Mouse (Mus musculus): ENCODE data around the gene Ngp. TPM values are rescaled to one million over a fixed set of nuclear protein-coding genes. Genes with fewer than 3 reads are reported as not detected.
A peak's percentile ranks its signal among the peaks of the same experiment; 100 is the strongest.
"Not testable (repeated sequence)": the region's sequence is repeated elsewhere in the genome, so short reads cannot be mapped to it uniquely, and the experiment has no call there.

Gene Ngp
- under 1 TPM in 1 of 2 experiments, not detected in 1; 0.63 TPM for total RNA-seq (2021)
- long read RNA-seq, experiment 1, result 0 reads
- long read RNA-seq, experiment 2, result 0 reads

DNA sequence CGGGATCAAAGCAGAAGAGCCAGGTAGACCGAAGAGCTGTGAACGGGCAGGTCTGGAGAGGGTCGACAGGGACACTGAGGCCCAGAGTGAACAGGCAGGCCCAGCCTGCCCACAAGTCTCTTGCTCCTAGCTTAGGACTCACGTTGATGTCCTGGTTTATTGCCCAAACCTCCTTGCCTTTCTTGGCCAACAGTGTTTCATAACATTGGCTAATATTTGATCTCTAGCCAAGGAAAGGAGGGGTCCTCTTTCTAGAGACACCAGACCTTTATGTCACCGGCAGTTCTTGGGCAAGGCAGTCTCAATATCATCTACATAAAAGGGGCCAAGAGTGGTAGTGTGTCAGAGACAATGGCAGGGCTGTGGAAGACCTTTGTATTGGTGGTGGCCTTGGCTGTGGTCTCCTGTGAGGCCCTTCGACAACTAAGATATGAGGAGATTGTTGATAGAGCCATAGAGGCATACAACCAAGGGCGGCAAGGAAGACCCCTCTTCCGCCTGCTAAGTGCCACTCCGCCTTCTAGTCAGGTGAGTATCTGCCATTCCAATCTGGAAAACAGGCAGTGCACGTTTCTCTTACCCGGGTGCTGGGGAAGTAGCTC lies at the start of gene Ngp:
Gene Ngp, plus strand, starts transcription at position 237 of the 602 bp plus-strand sequence.
- intact Hi-C loops (cut with DNase I), result loop anchor here (10.0 kb wide), 1 partner anchor 445 kb away; no protein-coding TSS in a partner anchor
- no peak for DNase-seq (ENCODE audit: low spot score in 2 of 2)

DNA sequence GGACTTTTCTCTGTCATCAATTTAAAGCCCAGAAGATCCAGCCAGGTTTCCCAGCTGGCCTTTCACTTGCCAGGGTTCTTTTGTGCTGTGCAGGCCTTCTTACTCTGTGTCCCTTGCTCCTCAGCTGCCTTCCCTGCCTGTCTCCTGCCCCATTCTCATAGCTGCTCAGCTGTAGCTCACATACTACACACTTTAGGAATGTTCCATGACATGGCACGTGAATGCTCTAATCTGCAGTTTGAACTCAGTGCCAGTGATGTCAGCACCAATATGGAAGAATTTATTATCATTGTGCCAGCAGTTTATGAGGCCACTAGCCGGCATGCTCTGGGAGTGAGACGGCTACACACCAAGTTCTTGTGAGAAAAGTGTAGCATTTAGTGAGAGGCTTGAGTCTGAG lies 49.7 kb upstream of the Ngp start:
- intact Hi-C loops (cut with DNase I), result no loop called here
- no peak for DNase-seq (ENCODE audit: low spot score in 2 of 2)

DNA sequence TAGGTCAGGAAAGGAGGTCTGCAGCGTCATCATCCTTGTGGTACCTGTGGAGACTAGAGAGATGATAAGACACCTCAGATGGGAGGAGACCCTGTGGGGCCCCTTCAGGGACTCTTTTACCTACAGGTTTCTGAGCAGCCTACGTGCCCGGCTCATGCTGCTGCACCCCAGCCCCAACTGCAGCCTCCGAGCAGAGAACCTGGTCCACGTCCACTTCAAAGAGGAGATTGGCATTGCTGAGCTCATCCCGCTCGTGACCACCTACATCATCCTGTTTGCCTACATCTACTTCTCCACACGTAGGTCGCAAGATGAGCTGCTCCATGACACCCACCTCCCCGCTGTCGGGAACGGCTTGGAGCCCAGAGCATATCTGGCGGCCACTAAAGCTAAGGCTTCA lies 45.7 kb upstream of the Ngp start:
- intact Hi-C loops (cut with DNase I), result no loop called here
- DNase-seq (ENCODE audit: low spot score in 2 of 2), result no peak

- intact Hi-C loops (cut with DNase I), result no loop called here
- DNase-seq (ENCODE audit: low spot score in 2 of 2), result no peak
Measured at GRCm38 (mm10) chr9:110375668-110376067, 43.9 kb upstream of the Ngp start.

- DNase-seq (ENCODE audit: low spot score in 2 of 2), result peak in 1 of 2 experiments; percentile 49
- intact Hi-C loops (cut with DNase I), result not testable (repeated sequence)
Measured at GRCm38 (mm10) chr9:110377655-110378054, 41.9 kb upstream of the Ngp start.

- DNase-seq (ENCODE audit: low spot score in 2 of 2), result no peak
- intact Hi-C loops (cut with DNase I), result no loop called here
Measured at GRCm38 (mm10) chr9:110379361-110379760, 40.2 kb upstream of the Ngp start.

- intact Hi-C loops (cut with DNase I), result no loop called here
- no peak for DNase-seq (ENCODE audit: low spot score in 2 of 2)
Measured at GRCm38 (mm10) chr9:110380662-110381061, 38.9 kb upstream of the Ngp start.

DNA sequence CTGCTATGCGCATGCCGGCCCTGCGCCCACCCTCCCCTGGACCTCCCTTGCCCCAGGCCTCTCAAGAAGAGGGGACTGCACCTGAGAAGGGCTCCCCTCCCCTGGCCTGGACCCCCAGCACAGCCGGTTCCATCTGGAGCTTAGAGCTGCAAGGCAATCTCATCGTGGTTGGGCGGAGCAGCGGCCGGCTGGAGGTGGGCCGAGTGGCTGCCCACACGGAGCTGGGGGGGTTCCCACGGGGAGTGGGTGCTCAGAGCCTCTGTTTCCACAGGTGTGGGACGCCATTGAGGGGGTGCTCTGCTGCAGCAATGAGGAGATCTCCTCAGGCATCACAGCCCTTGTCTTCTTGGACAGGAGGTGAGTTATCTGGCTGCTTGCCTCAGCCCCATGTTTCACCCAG lies 38.3 kb upstream of the Ngp start:
- DNase-seq (ENCODE audit: low spot score in 2 of 2), result no peak
- intact Hi-C loops (cut with DNase I), result no loop called here

GRCm38 (mm10) chr9:110384369-110384929 lies 35.1 kb upstream of the Ngp start:
- intact Hi-C loops (cut with DNase I), result no loop called here
- no peak for DNase-seq (ENCODE audit: low spot score in 2 of 2)

DNA sequence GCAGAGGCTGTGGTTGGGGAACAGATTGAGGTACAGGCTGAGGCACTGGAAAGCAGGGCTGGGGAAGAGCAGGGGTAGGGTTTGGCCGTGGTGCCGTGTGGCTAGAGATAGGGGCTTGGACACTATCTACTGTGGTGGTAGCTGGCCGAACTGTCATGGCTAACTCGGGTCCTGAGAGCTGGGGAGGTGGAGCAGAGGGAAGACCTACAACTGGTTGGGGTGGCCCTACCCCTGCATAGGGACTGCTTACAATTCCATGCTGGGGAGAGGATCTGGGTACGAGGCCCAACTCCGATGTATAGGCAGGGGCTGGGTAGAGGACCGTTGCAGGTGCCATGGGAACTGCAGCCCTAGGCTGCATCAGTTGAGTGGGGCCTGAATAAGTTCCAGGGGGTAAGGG lies 31.5 kb upstream of the Ngp start:
- intact Hi-C loops (cut with DNase I), result no loop called here
- no peak for DNase-seq (ENCODE audit: low spot score in 2 of 2)

GRCm38 (mm10) chr9:110390843-110391242 lies 28.7 kb upstream of the Ngp start:
- no peak for DNase-seq (ENCODE audit: low spot score in 2 of 2)
- intact Hi-C loops (cut with DNase I), result no loop called here

DNA sequence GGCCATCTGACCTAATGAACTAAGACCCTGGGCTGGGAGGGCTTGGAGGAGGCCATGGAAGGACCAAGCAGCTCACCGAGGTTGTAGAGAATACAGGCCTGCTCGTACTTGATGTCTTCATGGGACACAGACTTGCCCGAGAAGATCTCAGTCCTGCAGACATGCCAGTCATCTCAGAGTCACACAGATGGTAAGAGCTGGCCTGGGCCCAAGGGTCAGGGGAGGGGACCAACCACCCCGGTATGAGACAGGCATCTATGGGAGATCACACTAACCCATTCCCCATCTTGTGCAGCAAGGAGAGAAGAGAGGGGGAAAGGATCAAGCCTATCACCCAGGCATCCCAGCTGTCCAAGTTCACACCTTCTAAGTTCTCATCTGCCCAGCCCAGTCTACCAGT lies 26.3 kb upstream of the Ngp start:
- intact Hi-C loops (cut with DNase I), result no loop called here
- DNase-seq (ENCODE audit: low spot score in 2 of 2), result no peak

DNA sequence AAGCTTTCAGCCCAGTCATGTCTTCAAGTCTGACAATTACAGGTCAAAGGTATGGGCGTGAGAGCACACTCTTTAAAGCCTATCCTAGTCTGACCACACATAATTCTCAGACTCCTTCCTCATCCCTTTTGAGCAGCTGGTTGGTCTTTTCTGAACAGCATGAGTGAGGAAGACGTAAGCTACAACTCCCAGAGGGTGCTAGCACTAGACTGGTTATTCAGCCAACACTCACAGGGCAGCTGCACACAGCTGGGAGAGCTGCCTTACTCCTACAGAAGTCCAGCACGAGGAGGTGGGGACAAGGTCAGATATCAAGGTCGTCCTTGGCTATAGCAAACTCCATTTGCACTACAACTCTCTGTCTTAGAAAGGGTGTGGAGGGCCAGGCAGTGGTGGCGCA lies 18.9 kb upstream of the Ngp start:
- intact Hi-C loops (cut with DNase I), result no loop called here
- no peak for DNase-seq (ENCODE audit: low spot score in 2 of 2)

DNA sequence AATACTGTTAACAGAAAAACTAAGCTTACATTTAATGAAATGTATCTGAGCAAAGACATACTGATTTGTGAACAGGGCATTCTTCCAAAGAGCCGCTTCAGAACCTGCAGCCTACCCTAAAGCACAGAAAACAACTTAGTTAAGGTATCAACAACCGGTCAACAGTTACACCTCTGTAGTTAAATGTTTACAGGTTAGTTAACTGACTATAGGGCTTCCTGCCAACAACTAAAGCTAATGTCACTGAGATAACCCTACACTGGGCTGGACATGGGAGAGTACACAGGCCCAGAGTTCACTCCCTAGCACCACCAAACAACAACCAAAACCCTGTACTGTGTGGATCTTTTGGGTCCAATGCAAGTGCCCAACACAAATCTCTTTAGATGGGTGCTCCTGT lies 16.8 kb upstream of the Ngp start:
- DNase-seq (ENCODE audit: low spot score in 2 of 2), result no peak

DNA sequence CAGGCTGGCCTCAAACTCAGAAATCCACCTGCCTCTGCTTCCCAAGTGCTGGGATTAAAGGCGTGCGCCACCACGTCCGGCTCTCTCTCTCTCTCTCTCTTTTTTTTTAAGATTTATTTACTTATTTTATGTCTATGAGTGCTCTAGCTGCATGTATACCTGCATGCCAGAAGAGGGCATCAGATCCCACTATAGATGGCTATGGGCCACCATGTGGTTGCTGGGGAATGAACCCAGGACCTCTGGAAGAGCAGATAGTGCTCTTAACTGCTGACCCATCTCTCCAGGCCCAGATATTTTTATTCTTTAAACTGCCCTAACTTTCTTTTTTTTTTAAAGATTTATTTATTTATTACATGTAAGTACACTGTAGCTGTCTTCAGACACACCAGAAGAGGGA lies 16.3 kb upstream of the Ngp start:
- DNase-seq (ENCODE audit: low spot score in 2 of 2); intact Hi-C loops (cut with DNase I): not testable (repeated sequence)

More for the DNA sequence above, 16.8 kb upstream of the Ngp start:
- intact Hi-C loops (cut with DNase I), result no loop called here

GRCm38 (mm10) chr9:110407311-110408098 lies 12.0 kb upstream of the Ngp start:
- intact Hi-C loops (cut with DNase I), result no loop called here
- DNase-seq (ENCODE audit: low spot score in 2 of 2), result no peak

- DNase-seq (ENCODE audit: low spot score in 2 of 2), result peak; percentile 95 to 96
- intact Hi-C loops (cut with DNase I), result no loop called here
Measured at GRCm38 (mm10) chr9:110408099-110408773, 11.3 kb upstream of the Ngp start, which contains the start of gene Ptpn23. Gene Ptpn23, minus strand, starts transcription at chr9:110408213.

GRCm38 (mm10) chr9:110410908-110411887 lies 8.3 kb upstream of the Ngp start:
- DNase-seq (ENCODE audit: low spot score in 2 of 2), result peak; percentile 81 to 83

GRCm38 (mm10) chr9:110412926-110413325 lies 6.6 kb upstream of the Ngp start:
- no peak for DNase-seq (ENCODE audit: low spot score in 2 of 2)
- intact Hi-C loops (cut with DNase I), result loop anchor here (2.0 to 10.0 kb wide), 4 partner anchors 120 to 452 kb away; partner anchors contain the start of gene Setd2

More at GRCm38 (mm10) chr9:110410908-110411887, 8.3 kb upstream of the Ngp start:
- intact Hi-C loops (cut with DNase I), result loop anchor here (5.0 to 10.0 kb wide), 3 partner anchors 296 to 454 kb away; no protein-coding TSS in a partner anchor

Measured in left cerebral cortex, postnatal 14 days (tissue).